Mouse (Mus musculus) megakaryocyte, embryonic 14.5 days (primary cell): ENCODE results near the gene Csrnp1. TPM values are rescaled to one million over a fixed set of nuclear protein-coding genes. Genes with fewer than 3 reads are reported as not detected.
"Not testable (repeated sequence)": the region's sequence is repeated elsewhere in the genome, so short reads cannot be mapped to it uniquely, and the experiment has no call there.

Source experiments
- H3K27me3 ChIP-seq: replicated peaks from 2 replicates; pipeline ENCODE3; 2012; ENCODE audit warnings: inconsistent platforms
- H3K36me3 ChIP-seq: replicated peaks from 2 replicates; pipeline ENCODE3; 2012; ENCODE audit warnings: low read length, inconsistent platforms, mixed read lengths
- H3K4me1 ChIP-seq: 2 replicates; pipeline ENCODE4 v1.6.1; 2012; ENCODE audit warnings: inconsistent platforms
- H3K4me3 ChIP-seq: replicated peaks from 2 replicates; pipeline ENCODE3; 2012; ENCODE audit warnings: moderate library complexity, mild to moderate bottlenecking, inconsistent platforms
- H3K9me3 ChIP-seq: 2 replicates; pipeline ENCODE4 v1.6.1; 2012; ENCODE audit warnings: inconsistent platforms
- FLI1 ChIP-seq: IDR thresholded peaks from 2 replicates; pipeline ENCODE4 v1.6.1; 2012; ENCODE audit warnings: low read length, inconsistent platforms, mixed read lengths
- GATA1 ChIP-seq: IDR thresholded peaks from 3 replicates; pipeline ENCODE4 v1.6.1; 2012; ENCODE audit warnings: mixed read lengths, low read length, inconsistent platforms, borderline replicate concordance
- polyA plus RNA-seq: library from polyadenylated mRNA; stranded (reverse); fragments of >175 nt; gene quantifications from 2 replicates; pipeline ENCODE4 v1.2.3, GENCODE M21; 2012; ENCODE audit warnings: low replicate concordance; ENCODE audit not compliant: insufficient read depth

Csrnp1 gene
- polyA plus RNA-seq, 1 experiment = 25.7 TPM

- H3K36me3 ChIP-seq = no peaks in the 10 kb centered on the region
- peaks cover 72% of the 10 kb centered on the region for H3K27me3 ChIP-seq
- peaks cover 56% of the 10 kb centered on the region for H3K4me1 ChIP-seq
- H3K9me3 ChIP-seq = no peaks in the 10 kb centered on the region
- TF ChIP-seq FLI1 (no peak), GATA1 (no peak)
- no peak overlapping the region for H3K4me3 ChIP-seq
Observed at GRCm38 (mm10) chr9:120016956-120017355, 32.5 kb upstream of the Csrnp1 start.

GRCm38 (mm10) chr9:120014828-120015227 is 30.4 kb upstream of the Csrnp1 start:
- Histone ChIP-seq H3K4me1 (peaks cover 49% of the 10 kb centered on the region), H3K4me3 (no peak overlapping the region), H3K27me3 (peaks cover 76% of the 10 kb centered on the region), H3K9me3 (no peaks in the 10 kb centered on the region), H3K36me3 (no peaks in the 10 kb centered on the region)
- TF ChIP-seq GATA1 (no peak), FLI1 (no peak)

- H3K4me3 ChIP-seq = peak overlapping the region; percentile 67
- peaks cover 61% of the 10 kb centered on the region for H3K27me3 ChIP-seq
- H3K4me1 ChIP-seq = peaks cover 56% of the 10 kb centered on the region
- no peak for TF ChIP-seq GATA1
- TF ChIP-seq FLI1 = no peak
- no peaks in the 10 kb centered on the region for H3K9me3 ChIP-seq
- H3K36me3 ChIP-seq = no peaks in the 10 kb centered on the region
Observed at GRCm38 (mm10) chr9:120013251-120013820, 28.9 kb upstream of the Csrnp1 start.

GRCm38 (mm10) chr9:120012781-120013180 is 28.3 kb upstream of the Csrnp1 start:
- Histone ChIP-seq H3K27me3 (peaks cover 56% of the 10 kb centered on the region), H3K4me1 (peaks cover 53% of the 10 kb centered on the region)
- TF ChIP-seq GATA1 (no peak), FLI1 (no peak)

GRCm38 (mm10) chr9:120012161-120012560 is 27.7 kb upstream of the Csrnp1 start:
- peaks cover 53% of the 10 kb centered on the region for H3K4me1 ChIP-seq
- H3K9me3 ChIP-seq = peaks cover 11% of the 10 kb centered on the region
- not testable (repeated sequence) for H3K36me3 ChIP-seq, H3K4me3 ChIP-seq
- H3K27me3 ChIP-seq = peaks cover 50% of the 10 kb centered on the region

More at GRCm38 (mm10) chr9:120012781-120013180, 28.3 kb upstream of the Csrnp1 start:
- H3K4me3 ChIP-seq = no peak overlapping the region
- H3K36me3 ChIP-seq = no peaks in the 10 kb centered on the region
- H3K9me3 ChIP-seq = peaks cover 5% of the 10 kb centered on the region

GRCm38 (mm10) chr9:120011533-120011932 is 27.1 kb upstream of the Csrnp1 start:
- H3K27me3 ChIP-seq = peaks cover 43% of the 10 kb centered on the region
- TF ChIP-seq FLI1 (no peak), GATA1 (no peak)
- H3K4me3 ChIP-seq = peak overlapping the region; percentile 91

GRCm38 (mm10) chr9:120010781-120011511 is 26.5 kb upstream of the Csrnp1 start:
- TF ChIP-seq FLI1 = no peak
- no peak for TF ChIP-seq GATA1
- Histone ChIP-seq H3K4me1 (peaks cover 45% of the 10 kb centered on the region), H3K36me3 (no peaks in the 10 kb centered on the region), H3K4me3 (peak overlapping the region; percentile 91), H3K27me3 (peaks cover 37% of the 10 kb centered on the region), H3K9me3 (peaks cover 14% of the 10 kb centered on the region)

More at GRCm38 (mm10) chr9:120011533-120011932, 27.1 kb upstream of the Csrnp1 start:
- H3K4me1 ChIP-seq = peaks cover 49% of the 10 kb centered on the region
- peaks cover 14% of the 10 kb centered on the region for H3K9me3 ChIP-seq
- no peaks in the 10 kb centered on the region for H3K36me3 ChIP-seq

GRCm38 (mm10) chr9:120009871-120010270 is 25.4 kb upstream of the Csrnp1 start:
- Histone ChIP-seq H3K9me3 (peaks cover 14% of the 10 kb centered on the region), H3K36me3 (no peaks in the 10 kb centered on the region), H3K4me3 (no peak overlapping the region), H3K4me1 (peaks cover 45% of the 10 kb centered on the region), H3K27me3 (peaks cover 28% of the 10 kb centered on the region)
- no peak for TF ChIP-seq GATA1
- TF ChIP-seq FLI1 = no peak

- no peaks in the 10 kb centered on the region for H3K36me3 ChIP-seq
- H3K4me3 ChIP-seq = no peak overlapping the region
- peaks cover 22% of the 10 kb centered on the region for H3K27me3 ChIP-seq
- peaks cover 14% of the 10 kb centered on the region for H3K9me3 ChIP-seq
- TF ChIP-seq GATA1 (no peak), FLI1 (no peak)
- H3K4me1 ChIP-seq = peaks cover 43% of the 10 kb centered on the region
Observed at GRCm38 (mm10) chr9:120009226-120009841, 24.9 kb upstream of the Csrnp1 start.

- Histone ChIP-seq H3K36me3 (no peaks in the 10 kb centered on the region), H3K4me3 (no peak overlapping the region), H3K9me3 (peaks cover 14% of the 10 kb centered on the region), H3K4me1 (peaks cover 38% of the 10 kb centered on the region), H3K27me3 (peaks cover 12% of the 10 kb centered on the region)
- TF ChIP-seq GATA1 = no peak
- no peak for TF ChIP-seq FLI1
Observed at GRCm38 (mm10) chr9:120007833-120008232, 23.4 kb upstream of the Csrnp1 start.
